Mouse (Mus musculus) heart, adult 2 months (tissue): ENCODE measurements around the gene Asic5.

Source experiments
- CTCF ChIP-seq: fragments of 200-600 bp; IDR thresholded peaks from 2 replicates; pipeline ENCODE4 v1.8.1; 2022; ENCODE audit warnings: antibody characterized with exemption, mild to moderate bottlenecking, moderate library complexity
- POLR2A ChIP-seq: fragments of 200-500 bp; IDR thresholded peaks from 2 replicates; pipeline ENCODE4 v1.6.1; 2011; ENCODE audit warnings: mild to moderate bottlenecking, low read depth, low read length, control low read depth; ENCODE audit not compliant: insufficient read depth

- TF ChIP-seq POLR2A, result no peak
- no peak for TF ChIP-seq CTCF
These were observed 41.0 kb downstream of the Asic5 start for GRCm38 (mm10) chr3:82023065-82023464.
